Mouse (Mus musculus) cerebellum, adult 2 months (tissue): ENCODE measurements around the gene Gm11733. TPM values are rescaled to one million over a fixed set of nuclear protein-coding genes. Genes with fewer than 3 reads are reported as not detected.

ENCODE experiments used
- DNase-seq, 2 experiments: peaks; one replicate each; pipeline ENCODE4 v3.0.0; 2021
- H3K27ac ChIP-seq: fragments of 200-500 bp; 2 replicates; pipeline ENCODE4 v1.5.1; 2012; ENCODE audit warnings: low read length, control low read depth, inconsistent platforms; ENCODE audit not compliant: insufficient read depth
- H3K27me3 ChIP-seq: fragments of 200-500 bp; 2 replicates; pipeline ENCODE4 v1.6.1; 2012; ENCODE audit warnings: inconsistent platforms, mild to moderate bottlenecking, low read length, moderate library complexity; ENCODE audit not compliant: control insufficient read depth, insufficient read depth
- H3K4me1 ChIP-seq: fragments of 200-500 bp; 2 replicates; pipeline ENCODE4 v1.6.1; 2011; ENCODE audit warnings: low read length; ENCODE audit not compliant: control insufficient read depth, insufficient read depth
- H3K4me3 ChIP-seq: fragments of 200-500 bp; replicated peaks from 2 replicates; pipeline ENCODE3; 2011; ENCODE audit warnings: mild to moderate bottlenecking, low read depth, low read length, control low read depth; ENCODE audit not compliant: insufficient read depth
- CTCF ChIP-seq: fragments of 200-500 bp; IDR thresholded peaks from 2 replicates; pipeline ENCODE4 v1.5.1; 2011; ENCODE audit warnings: low read depth, mild to moderate bottlenecking, control low read depth, low read length, moderate library complexity, borderline replicate concordance; ENCODE audit not compliant: insufficient read depth
- POLR2A ChIP-seq: fragments of 200-500 bp; IDR thresholded peaks from 2 replicates; pipeline ENCODE4 v1.6.1; 2011; ENCODE audit warnings: low read length, control low read depth, borderline replicate concordance; ENCODE audit not compliant: insufficient read depth
- WGBS: fragments of 180-500 bp; shearing (Covaris S2); methylation state at CpG from one replicate; pipeline ENCODE4 v1.1.7; 2018; 5-methylcytosine and 5-hydroxymethylcytosine counted together
- polyA plus RNA-seq: library from polyadenylated mRNA; depleted of rRNA; stranded (reverse); fragments of >200 nt; gene quantifications from 2 replicates; pipeline ENCODE4 v1.2.3, GENCODE M21; 2012

The Gm11733 gene
- polyA plus RNA-seq, 1 experiment, result 0.13 TPM

DNA sequence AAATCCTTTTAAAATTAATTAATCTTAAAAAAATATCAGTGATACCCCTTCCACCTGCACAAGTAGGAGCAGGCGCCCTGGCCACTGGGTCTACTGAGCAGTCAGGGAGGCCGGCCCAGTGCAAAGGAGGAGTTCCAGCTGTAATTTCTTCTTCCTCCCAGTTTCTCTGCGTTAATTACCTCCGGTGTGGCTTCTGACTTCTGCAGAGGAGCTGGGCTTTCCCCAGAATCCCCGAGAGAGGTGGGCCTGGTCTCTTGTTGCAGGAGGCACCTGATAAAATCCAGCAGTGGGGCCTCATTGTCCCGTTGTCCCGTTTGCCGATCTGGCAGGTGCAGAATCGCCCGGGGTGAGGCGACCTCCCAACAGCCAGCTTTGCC, 1.9 kb upstream of the Gm11733 start:
- TF ChIP-seq CTCF (no peak), POLR2A (no peak)
- DNase-seq, result no peak
- 20% methylated on average over 11 of the region's 11 CpGs for WGBS
- Histone ChIP-seq H3K27me3 (no peaks in the 10 kb centered on the region), H3K27ac (no peak overlapping the region), H3K4me1 (peaks cover 38% of the 10 kb centered on the region), H3K4me3 (no peak overlapping the region)

DNA sequence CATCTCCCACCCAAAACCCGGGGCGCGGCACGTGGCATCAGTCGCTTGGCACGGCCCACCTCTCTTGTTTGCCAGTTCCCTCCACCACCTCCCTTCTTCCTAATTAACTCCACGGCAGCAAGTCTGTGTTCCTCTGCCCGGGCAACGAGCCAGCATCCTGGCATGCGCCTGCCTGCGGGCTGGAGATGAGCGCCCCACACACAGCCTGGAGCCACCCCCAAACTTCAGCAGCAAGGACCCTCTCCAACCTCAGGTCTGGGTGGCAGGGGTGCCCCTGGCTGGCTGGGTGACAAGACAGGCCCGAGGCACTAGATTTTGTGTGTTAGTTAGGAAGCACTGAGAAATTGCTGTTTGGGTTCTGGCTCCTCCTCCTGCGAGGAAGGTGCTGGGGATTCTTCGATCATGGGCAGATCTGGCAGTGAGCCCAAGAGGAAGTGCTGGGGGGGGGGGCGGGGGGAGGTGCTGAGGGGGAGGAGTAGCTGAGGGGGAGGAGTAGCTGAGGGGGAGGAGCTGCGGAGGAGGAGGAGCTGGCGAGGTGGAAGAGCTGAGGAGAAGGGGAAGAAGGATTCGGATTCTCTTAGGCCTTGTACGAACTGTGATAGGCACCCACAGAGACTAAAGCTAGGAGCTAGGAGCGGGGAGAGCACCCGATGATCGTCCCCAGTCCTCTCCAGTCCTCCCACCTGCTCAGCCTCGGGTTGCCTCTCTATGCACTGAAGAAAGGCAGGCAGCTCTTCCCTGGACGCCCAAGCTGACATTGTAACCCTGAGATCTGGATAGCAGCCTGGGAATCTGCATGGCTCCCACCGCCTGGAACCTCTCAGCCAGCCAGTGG, 1.3 kb upstream of the Gm11733 start:
- Histone ChIP-seq H3K4me1 (peaks cover 38% of the 10 kb centered on the region), H3K4me3 (peak overlapping the region; percentile 43), H3K27me3 (no peaks in the 10 kb centered on the region), H3K27ac (peak overlapping the region; percentile 54; the same call in 1 of the 2 replicates)
- 1% methylated on average over 24 of the region's 26 CpGs for WGBS
- DNase-seq, result peak; percentile 94 to 95
- peak; percentile 37; the same call in 1 of the 2 replicates for TF ChIP-seq POLR2A
- TF ChIP-seq CTCF, result no peak

DNA sequence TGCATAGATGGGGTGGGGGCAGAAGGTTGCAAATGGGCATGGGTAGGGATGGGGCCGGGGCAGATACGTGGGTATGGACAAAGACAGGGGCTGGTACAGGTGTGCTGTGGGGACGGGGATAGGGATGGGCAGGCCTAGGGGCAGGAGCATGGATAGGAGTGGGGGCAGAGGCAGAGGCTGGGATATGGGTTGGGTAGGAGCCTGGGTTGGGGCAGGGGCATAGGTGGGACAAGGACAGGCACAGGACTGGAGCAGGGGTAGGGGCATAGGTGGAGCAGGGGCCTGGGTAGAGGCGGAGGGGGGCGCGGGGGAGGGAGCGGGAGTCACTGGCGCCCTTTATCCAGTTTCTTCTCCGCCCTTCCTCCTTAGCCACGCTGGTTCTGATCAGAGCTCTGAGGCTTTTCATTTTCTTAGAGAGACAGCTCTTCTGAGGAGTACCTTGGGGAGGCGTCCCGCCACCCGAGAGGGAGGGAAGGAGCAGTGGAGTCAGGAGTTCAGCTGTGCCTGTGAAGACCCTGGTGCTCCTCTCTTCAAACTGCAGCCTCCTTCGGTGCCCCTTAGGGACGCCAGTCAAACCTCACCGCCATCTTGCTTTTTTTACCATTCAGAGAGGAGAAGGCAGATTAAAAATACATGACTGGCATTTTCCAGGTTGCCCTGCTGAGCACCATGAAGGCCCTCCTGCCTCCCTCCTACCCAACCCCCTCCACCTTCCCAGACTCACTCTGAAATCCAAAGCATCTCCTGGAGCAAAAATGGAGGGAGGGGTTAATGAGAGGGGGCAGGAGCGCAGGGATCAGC, 7.4 kb downstream of the Gm11733 start:
- Histone ChIP-seq H3K27me3 (no peaks in the 10 kb centered on the region), H3K4me1 (no peaks in the 10 kb centered on the region), H3K4me3 (no peak overlapping the region), H3K27ac (no peak overlapping the region)
- TF ChIP-seq POLR2A (no peak), CTCF (no peak)
- WGBS, result 71% methylated on average over 17 of the region's 17 CpGs
- no peak for DNase-seq

DNA sequence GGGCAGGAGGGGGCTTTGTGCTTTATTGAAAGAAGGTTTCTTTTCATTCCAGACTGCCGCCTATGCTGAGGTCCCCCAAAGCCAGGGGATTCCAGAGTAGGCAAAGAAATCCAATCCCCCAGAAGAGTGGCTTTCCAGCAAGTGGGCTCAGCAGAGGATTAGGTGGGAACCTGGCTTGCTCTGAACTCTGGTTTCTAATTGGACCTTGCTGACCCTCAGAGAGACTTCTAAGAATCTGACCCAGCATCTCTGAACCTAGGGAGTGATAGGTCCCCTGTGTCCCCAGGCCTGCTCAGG, 8.0 kb downstream of the Gm11733 start:
- no peak overlapping the region for H3K27ac ChIP-seq
- 78% methylated on average over 1 of the region's 1 CpGs for WGBS
- no peaks in the 10 kb centered on the region for H3K4me1 ChIP-seq
- TF ChIP-seq CTCF (no peak), POLR2A (no peak)
- no peaks in the 10 kb centered on the region for H3K27me3 ChIP-seq
- H3K4me3 ChIP-seq, result no peak overlapping the region
- DNase-seq, result no peak

DNA sequence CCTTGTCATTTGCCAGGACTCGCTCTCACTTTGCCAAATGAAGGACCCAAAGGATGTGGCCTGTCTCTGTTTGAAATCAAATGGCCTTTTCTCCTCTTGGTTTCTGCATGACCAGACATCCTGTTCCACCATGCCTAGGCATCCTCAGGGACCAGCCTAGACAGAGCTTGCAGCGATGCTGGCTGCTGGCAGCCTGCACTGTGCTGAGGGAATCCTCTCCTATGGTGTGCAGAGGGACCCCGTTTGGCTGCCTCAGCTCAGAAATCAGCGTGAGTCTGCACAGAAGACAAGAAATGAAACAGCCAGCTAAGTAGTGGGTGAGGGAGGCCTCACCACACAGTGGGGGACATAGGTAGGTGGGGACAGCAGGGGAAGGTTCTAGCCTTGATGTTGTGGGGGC, 12.6 kb downstream of the Gm11733 start:
- no peaks in the 10 kb centered on the region for H3K4me1 ChIP-seq
- no peak for TF ChIP-seq CTCF
- TF ChIP-seq POLR2A, result no peak
- 65% methylated on average over 4 of the region's 4 CpGs for WGBS
- H3K4me3 ChIP-seq, result no peak overlapping the region
- no peak for DNase-seq
- no peak overlapping the region for H3K27ac ChIP-seq
- H3K27me3 ChIP-seq, result no peaks in the 10 kb centered on the region

DNA sequence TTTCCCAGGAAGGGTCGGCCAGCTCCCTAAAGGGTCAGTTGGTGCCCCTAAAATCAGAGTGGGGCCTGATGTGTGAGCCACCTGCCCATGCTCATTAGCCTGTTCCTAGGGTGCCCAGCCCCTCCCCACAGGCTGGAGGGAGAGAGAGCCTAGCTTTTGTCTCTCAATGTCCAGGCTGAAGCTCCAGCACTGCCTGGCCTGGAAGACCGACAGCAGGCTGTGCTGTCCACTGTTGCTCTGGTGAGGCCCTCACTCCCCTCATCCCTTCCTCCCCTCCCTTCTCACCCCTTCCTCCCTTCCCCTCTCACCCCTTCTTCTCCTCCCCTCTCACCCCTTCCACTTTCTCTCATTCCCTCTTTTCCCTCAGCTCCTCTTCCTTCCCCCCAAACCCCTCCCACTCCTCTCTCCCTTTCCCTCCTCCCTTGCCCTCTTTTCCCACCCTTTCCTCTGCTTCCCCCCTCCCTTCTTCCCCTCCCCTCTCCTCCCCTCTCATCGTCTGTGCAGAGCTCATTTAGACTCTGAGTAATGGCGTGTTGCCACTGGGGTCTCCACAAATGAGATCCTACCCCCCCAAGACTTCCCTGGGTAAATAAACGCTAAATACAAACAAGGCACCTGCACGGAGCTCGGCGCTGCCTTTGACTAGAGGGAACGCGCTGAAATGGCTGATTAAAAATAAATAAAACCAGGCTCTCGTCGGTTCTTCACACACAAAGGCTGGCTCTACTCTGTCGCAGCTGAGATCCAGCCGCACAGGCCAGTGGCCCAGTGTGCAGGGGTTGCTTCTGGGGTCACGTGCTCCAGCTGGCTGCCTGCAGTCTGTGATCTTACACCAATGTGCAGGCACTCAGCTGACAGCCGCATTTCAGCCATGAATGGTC, 13.3 kb downstream of the Gm11733 start:
- 52% methylated on average over 16 of the region's 16 CpGs for WGBS
- no peak for DNase-seq
- no peak overlapping the region for H3K4me3 ChIP-seq
- TF ChIP-seq CTCF (no peak), POLR2A (no peak)
- H3K27ac ChIP-seq, result no peak overlapping the region
- no peaks in the 10 kb centered on the region for H3K27me3 ChIP-seq
- no peaks in the 10 kb centered on the region for H3K4me1 ChIP-seq

DNA sequence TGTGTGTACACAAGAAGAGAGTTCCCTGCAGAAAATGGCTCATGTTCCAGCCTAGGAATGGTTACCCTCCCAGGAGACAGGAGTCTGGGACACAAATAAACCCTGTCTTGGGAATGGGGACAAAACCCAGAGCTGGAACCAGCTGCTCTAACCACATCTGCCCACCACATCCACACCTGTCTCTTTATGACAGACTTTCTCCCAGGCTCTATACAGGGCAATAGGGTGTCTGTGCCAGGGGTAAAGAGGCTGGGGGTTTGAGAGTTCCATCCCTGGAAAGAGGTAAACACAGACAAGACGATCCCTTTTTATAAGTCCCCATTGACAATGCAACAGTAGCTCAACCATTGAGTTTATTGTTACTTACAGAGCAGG, 14.0 kb downstream of the Gm11733 start:
- TF ChIP-seq CTCF (no peak), POLR2A (no peak)

DNA sequence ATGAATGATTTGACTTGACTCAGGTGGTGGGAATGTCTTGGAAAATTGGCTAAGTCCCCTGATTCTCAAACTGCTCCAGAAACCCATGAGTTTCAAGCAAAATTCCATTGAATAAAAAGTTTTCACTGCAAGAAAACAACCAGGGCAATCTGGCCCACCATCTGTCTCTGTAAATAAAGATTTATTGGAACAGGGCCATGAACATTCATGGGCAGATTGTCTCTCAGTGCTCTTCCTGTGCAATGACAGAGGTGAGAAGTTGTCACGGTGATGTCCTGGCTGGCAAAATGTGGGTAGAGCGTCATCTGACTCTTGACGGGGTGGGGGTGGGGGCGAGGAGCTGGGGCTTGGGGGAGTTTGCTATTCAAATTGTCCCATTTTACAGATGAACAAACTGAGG, 24.8 kb downstream of the Gm11733 start:
- WGBS, result 23% methylated on average over 4 of the region's 4 CpGs
- no peaks in the 10 kb centered on the region for H3K27me3 ChIP-seq
- DNase-seq, result peak; percentile 49 to 73
- TF ChIP-seq CTCF (no peak), POLR2A (no peak)
- H3K4me1 ChIP-seq, result no peaks in the 10 kb centered on the region
- no peak overlapping the region for H3K27ac ChIP-seq
- no peak overlapping the region for H3K4me3 ChIP-seq

More for the DNA sequence above, 14.0 kb downstream of the Gm11733 start:
- no peak for DNase-seq
- Histone ChIP-seq H3K27ac (no peak overlapping the region), H3K27me3 (no peaks in the 10 kb centered on the region), H3K4me1 (no peaks in the 10 kb centered on the region), H3K4me3 (no peak overlapping the region)
- WGBS, result 75% methylated on average over 1 of the region's 1 CpGs
